Mouse (Mus musculus) cerebellum, adult 9-11 months (tissue): Measurements from ENCODE around the gene Scin.

ENCODE experiments used
- DNase-seq: peaks from one replicate; pipeline ENCODE4 v3.0.0; 2022

The Scin gene

DNA sequence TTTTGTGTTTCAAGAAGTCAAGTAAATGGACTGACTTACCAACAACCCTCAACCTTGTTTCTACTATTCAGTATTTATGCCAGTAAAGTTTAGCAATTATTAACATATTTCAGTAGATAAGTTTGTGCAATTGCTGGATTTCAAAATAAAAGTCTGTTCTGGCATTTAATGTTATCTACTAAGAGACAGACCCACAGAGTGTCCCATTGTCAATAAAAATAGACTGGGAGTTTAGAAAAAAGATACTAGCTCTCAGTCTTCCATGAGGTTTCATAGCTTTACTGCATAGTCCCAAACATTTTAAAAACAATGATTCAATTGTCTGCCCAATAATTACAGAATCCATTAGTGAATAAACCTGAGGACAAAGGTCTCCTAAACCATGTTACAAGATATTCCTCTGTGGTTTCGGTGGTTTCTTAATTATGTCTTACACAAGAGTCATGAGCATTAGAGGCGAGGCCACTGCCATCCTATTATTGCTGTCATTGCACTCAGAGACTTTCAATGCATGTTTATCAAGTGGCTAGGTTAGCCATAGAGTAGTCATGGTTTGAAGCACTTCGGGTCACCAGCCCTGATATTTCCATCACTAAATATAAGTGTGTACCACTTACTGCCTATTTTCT is 110.9 kb downstream of the Scin start:
- DNase-seq: no peak

DNA sequence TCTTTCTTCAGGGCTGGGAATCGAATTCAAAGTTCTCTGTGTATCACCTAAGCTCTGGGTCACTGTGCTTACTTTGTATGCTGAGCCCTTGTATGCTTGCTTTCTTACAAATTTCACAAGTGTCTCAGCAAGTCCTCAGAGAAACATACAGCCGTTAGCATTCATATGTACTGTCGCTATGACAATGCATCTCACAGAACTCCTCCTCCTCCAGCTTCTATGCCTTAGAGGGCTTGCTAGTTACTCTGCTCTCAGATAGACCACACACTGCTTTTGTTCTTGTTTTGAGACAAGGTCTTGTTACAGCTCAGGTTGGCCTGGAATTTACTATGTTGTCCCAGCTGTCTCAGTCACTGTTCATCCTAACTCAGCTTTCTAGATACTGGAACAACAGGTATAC is 111.7 kb downstream of the Scin start:
- DNase-seq: no peak

DNA sequence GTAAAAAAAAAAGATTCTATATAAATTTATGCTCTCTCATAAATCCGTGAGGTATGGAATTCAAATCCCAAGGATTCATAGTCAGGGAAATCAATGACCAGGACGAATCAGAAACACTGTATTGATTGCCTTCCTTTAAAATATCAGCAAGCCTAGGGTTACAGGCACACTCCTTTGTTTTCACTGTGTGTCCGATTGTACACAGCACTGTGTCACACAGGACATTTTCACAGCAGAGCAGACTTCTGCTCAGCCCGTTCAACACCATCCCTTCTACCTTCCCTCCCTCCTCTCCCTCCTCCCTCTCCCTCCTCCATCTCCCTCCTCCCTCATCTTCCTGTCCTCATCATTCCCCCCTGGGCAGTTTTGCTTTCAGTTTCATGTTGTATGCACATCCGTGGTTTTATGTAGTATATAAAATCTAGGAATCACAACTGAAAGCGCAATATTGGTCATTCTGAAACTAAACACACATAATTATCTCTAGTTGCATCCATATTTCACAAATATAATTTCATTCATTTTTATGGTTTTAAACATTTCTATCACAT is 116.0 kb downstream of the Scin start:
- no peak for DNase-seq

DNA sequence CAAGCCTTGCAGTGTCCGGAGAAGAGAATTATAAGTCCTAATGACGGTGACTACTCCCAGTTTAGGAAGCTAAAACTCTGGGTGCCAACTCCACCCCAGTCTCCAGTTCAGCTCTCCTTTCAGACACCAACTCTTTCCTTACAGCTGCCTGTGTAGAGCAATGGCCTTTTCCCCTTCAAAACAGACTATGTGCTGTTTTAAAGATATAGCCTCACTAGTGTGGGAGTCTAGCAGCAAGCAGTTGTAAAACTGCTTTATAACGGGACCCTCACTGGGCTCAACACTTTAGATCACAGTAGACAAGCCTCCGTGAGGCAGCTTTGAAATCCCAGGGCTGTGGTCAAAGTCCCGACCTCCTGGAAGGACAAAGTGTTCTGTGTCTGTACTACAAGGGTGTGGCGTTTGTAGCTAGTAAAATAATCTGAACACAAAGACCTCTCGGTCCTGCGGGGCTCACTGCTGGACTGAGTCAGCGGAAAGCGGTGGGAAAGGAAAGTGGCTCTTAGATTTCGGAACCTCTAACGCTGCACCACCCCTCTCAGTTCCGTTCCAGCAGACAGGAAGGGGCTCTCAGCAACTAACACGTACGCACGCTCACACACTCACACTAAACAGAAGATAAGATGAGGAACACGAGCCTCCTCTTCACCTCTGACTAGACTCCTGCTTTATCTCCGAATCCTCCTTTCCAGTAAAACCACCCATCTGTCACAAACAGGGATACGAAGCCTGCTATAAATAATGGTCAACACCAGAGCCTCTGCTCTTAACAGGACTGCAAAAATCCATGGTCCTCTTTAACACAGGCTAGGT is 117.2 kb downstream of the Scin start:
- DNase-seq: no peak

DNA sequence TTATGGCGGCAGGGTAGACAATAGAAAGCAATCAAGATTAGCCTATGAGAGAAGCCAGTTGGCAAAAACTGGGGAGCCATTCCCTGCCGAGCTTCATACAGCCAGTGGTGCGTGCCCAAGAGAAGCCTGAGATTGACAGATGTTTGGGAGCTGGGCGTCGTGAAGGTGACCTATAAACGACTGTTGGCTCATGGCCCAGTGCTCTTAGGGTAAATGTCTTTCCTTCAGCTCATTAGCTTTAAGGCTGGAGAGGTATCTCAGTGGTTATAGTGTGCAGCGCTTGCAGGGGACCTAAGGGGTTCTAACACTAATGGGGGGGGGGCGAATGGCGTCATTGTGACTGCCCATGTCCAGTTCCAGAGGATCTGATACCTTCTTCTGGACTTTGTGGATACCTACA is 118.0 kb downstream of the Scin start:
- no peak for DNase-seq

DNA sequence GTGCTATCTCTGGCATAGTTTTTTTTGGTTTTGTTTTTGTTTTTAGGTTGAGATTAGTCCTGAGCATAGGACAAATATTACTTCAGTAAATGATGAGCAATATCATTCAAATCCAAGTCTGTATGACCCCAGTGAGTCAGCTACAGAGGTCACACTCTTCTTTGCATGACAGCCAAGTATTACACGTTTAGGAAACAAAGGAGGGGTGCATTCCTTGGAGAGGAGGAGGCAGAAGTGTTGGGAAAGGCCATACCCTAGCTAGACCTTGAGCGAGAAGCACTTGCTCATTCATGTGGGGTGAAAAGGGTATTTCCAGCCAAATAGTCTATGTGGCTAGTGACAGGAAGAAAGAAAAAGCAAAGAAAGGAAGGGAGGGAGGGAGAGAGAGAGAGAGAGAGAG is 124.2 kb downstream of the Scin start:
- no peak for DNase-seq
